Mouse (Mus musculus): ENCODE measurements around the gene Zfp747.
"Not testable (repeated sequence)": the region's sequence is repeated elsewhere in the genome, so short reads cannot be mapped to it uniquely, and the experiment has no call there.

Zfp747 gene

DNA sequence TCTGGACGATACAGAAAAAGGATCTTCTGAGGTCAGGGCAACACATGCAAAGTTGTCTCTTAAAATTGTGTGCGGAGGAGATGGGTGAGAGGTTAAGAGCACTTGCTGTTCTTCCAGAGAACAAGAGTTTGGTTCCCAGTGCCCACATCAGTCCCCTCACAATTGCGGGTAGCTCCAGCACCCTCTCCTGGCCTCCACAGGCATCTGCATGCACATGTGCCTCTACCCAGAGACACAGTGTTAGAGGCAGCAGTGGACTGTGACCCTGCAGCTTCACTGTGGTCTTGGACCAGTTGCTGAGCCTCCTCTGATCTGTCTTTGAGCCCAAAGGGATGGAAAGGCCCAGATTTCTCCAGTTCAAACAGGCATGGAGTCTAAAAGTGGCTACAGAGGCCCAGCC lies 4.0 kb downstream of the Zfp747 start:
- in situ Hi-C loops (cut with MboI; ENCODE audit: low sequenced_read_pairs): not testable (repeated sequence)

- in situ Hi-C loops (cut with MboI; ENCODE audit: low sequenced_read_pairs): no loop called here
Measured at GRCm38 (mm10) chr7:127371213-127371612, 4.6 kb downstream of the Zfp747 start.

DNA sequence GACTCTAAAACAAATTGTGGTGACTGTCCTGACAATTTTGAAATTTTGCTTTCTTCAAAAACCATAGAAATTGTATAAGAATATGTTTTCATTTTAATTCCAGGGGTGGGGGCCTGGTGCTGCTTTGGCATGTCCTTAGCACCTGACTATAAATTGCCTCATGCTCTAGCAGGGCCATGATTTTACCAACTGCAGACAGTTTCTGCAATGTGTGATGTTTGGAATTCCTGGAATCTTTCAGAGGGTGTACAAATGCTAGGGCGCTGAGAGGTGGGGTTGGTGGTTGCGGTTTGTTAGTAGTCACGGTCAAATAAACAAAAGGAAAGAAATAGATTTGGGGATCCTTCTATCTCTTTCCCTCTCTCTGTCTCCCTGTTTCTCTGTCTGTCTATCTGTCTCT lies 9.6 kb downstream of the Zfp747 start:
- in situ Hi-C loops (cut with MboI; ENCODE audit: low sequenced_read_pairs): no loop called here

- in situ Hi-C loops (cut with MboI; ENCODE audit: low sequenced_read_pairs): no loop called here
Measured at GRCm38 (mm10) chr7:127364166-127364565, 11.7 kb downstream of the Zfp747 start.

DNA sequence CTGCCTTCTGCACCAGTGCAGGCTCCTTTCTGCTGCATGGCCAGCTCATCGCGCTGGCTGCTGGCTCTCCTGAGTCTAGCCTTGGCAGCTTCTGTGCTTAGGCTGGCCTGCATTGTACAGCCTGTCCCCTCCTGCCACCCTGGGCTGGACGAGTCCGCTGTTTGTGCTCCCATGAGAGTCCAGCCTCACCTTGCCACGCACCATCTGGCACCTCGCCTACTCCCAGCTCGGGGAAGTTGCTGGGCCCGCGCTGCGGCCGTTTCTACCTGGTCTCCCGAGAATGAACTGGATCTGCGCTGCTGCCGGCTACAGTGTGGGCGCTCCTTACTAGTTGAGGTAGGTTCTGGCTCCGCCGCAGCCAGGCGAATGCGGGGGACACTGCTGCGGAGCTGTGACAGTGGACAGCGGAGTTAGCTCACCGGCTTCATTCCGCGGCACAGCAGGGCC lies 12.4 kb downstream of the Zfp747 start:
- in situ Hi-C loops (cut with MboI; ENCODE audit: low sequenced_read_pairs): no loop called here

- in situ Hi-C loops (cut with MboI; ENCODE audit: low sequenced_read_pairs): not testable (repeated sequence)
Measured at GRCm38 (mm10) chr7:127362418-127362817, 13.4 kb downstream of the Zfp747 start.

DNA sequence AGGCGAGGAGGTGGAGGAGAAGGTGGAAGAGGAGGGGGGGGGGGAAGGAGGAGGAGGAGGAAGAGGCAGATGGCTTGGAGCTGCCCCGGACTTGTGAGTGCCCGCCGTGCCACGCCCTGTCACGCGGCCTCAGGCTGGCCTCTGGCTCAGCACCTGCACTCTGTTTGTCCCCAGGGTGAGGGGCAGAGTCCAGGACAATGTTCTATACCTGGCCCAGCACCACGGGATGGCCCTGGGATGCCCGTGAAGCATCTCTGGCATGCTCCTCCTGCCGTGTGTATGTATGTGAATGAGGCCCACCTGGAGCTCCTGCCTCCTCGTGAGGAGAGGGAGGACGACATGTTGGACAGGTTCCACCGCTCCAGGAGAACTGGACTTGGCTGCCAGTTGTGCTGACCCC lies 14.4 kb downstream of the Zfp747 start:
- in situ Hi-C loops (cut with MboI; ENCODE audit: low sequenced_read_pairs): no loop called here

DNA sequence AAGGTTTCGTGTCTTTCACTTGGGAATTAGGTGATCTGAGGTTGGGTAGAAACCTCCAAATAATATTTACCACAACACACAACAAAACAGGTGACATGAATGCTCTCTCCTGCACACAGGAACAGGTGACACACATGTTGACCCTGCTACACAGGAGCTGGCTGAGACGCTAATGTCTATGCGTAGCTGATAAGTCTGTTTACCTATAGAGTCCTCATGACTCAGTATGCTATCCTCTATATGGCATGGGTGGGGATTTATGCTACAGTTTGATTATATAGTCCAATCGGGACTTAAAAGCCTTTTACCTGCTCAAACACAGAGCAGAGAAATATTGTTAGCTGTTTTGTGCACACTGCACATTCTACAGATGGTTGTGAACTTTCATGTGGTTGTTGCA lies 15.6 kb downstream of the Zfp747 start:
- in situ Hi-C loops (cut with MboI; ENCODE audit: low sequenced_read_pairs): no loop called here

DNA sequence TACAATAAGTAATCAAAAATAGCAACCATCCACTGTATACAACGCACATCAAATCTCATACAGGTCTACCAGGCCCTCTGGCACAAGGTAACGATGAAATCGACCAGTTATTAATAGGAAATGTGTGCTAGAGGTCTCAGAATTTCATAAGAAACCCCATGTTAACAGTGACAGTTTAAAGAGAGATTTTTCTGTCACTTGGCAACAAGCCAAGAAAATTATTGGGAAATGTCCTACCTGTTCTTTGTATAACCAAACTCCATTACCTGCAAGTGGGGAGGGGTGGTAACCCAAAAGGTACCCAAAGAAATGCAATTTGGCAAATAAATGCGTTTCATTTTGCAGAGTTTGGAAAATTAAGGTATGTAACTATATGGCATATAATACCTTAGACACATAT lies 17.4 kb downstream of the Zfp747 start:
- in situ Hi-C loops (cut with MboI; ENCODE audit: low sequenced_read_pairs): no loop called here

- in situ Hi-C loops (cut with MboI; ENCODE audit: low sequenced_read_pairs): no loop called here
Measured at GRCm38 (mm10) chr7:127357871-127358270, 18.0 kb downstream of the Zfp747 start.

GRCm38 (mm10) chr7:127355796-127356195 lies 20.1 kb downstream of the Zfp747 start:
- in situ Hi-C loops (cut with MboI; ENCODE audit: low sequenced_read_pairs): no loop called here

- in situ Hi-C loops (cut with MboI; ENCODE audit: low sequenced_read_pairs): no loop called here
Measured at GRCm38 (mm10) chr7:127351230-127352004, 24.4 kb downstream of the Zfp747 start.

DNA sequence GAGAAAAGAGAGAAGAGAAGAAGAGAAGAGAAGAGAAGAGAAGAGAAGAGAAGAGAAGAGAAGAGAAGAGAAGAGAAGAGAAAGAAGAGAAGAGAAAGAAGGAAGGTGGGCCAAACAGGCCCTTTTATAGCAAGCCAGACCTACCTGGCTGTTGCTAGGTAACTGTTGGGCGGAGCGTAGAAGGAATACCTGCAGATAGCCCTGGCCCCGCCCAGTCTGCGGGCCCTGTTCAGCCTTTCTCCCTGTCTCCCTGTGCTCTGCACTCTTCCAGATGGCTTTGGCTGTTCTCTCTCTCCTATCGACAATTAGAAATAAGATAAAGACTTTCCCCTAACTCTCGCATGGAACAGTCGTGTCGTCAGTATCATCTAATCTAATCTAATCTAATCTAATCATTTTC lies 29.2 kb downstream of the Zfp747 start:
- in situ Hi-C loops (cut with MboI; ENCODE audit: low sequenced_read_pairs): no loop called here

GRCm38 (mm10) chr7:127345512-127346325 lies 30.1 kb downstream of the Zfp747 start, which contains the start of gene Zfp768:
TSS of gene Zfp768 (minus strand) at chr7:127345589.
- in situ Hi-C loops (cut with MboI; ENCODE audit: low sequenced_read_pairs): no loop called here

DNA sequence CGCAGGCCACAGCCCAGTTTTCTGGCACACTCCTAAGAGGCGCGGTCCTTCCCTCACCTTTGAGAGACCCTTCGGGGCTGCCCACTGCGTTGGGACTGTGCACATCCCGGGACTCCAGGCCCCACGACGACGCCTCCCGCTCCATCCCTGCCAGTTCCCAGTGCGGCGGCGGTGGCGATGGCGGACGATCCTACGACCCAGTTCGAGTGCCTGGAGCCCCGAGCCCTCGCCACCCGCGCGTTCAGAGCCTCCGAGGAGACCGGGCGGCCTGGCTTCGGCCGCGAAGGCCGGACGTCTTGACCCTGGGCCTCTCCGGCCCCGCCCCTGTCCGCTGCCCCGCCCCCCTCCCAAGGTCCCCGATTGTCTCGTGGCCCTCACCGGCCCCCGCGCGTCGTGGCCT lies 30.8 kb downstream of the Zfp747 start:
- in situ Hi-C loops (cut with MboI; ENCODE audit: low sequenced_read_pairs): no loop called here

DNA sequence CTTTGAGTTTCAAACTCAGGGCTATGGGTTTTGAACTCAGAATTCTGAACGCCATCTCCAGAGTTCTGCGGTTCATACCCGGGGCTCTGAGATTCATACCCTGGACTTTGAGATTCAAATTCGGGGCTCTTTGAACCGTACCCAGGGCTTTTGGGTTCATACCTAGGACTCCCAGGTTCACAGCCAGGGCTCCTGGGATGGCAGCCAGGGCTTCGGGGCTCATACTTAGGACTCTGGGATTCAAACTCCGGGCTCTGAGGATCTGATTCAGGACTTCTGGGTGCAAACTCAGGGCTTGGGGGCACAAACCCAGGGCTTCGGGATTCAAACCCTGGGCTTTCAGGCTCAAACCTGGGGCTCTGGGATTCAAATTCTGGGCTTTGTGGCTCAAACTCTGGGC lies 31.5 kb downstream of the Zfp747 start:
- in situ Hi-C loops (cut with MboI; ENCODE audit: low sequenced_read_pairs): no loop called here

- in situ Hi-C loops (cut with MboI; ENCODE audit: low sequenced_read_pairs): no loop called here
Measured at GRCm38 (mm10) chr7:127343351-127344019, 32.4 kb downstream of the Zfp747 start.

DNA sequence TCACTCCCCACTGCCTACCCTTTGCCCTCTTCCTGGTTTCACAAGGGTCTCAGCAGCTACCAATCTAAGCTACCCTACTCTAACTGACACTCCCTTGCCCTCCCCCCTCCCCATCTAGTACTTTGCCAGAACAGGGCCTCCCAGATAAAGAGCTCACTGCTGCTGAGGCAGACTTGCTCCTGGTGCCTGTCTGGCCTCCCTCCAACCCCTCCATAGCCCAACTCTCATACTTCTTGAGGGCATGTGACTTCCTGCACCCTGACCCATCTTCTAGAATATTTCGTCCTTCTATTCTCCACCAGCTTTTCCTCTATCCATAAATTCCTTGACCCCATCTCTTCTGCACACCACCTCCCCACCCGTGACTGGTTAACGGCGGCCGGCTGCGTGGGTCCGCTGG lies 33.0 kb downstream of the Zfp747 start:
- in situ Hi-C loops (cut with MboI; ENCODE audit: low sequenced_read_pairs): no loop called here

- in situ Hi-C loops (cut with MboI; ENCODE audit: low sequenced_read_pairs): no loop called here
Measured at GRCm38 (mm10) chr7:127342332-127342731, 33.5 kb downstream of the Zfp747 start.

DNA sequence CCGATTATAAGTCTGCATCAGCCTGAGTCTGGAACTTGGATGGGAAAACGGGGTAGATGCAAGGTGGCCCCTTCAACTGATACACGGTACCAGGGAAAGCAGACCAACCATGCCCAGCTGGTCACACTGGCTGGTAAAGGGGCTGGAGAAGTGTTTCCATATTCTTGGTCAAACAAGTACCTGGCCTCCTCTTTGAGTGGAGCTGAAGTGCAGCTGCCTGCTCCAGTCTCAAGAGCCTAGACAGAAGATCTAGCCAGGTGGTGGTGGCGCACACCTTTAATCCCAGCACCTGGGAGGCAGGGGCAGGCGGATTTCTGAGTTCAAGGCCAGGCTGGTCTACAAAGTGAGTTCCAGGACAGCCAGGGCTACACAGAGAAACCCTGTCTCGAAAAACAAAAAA lies 34.0 kb downstream of the Zfp747 start:
- in situ Hi-C loops (cut with MboI; ENCODE audit: low sequenced_read_pairs): not testable (repeated sequence)

DNA sequence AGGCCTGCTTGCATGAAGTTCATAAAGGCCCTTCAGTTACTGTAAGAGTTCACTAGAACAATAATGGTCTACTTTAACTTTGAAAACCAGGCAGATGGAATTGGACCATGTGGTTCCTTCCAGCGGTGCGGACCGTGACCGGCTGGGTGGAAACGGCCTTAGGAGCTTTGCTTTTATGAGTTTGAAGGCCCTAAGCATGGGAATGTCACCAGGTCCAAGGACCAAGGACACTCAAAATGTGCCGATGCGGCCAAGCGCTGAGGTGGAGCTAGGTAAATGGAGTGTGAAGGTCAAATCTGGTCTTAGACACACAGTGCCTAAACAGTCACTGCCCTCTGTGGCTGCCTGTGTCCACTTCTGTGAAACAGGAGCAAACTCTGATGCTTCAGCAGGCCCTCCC lies 34.5 kb downstream of the Zfp747 start:
- in situ Hi-C loops (cut with MboI; ENCODE audit: low sequenced_read_pairs): no loop called here

GRCm38 (mm10) chr7:127337636-127338035 lies 38.2 kb downstream of the Zfp747 start:
- in situ Hi-C loops (cut with MboI; ENCODE audit: low sequenced_read_pairs): no loop called here

Measured in CH12F3 (cell line).